Mouse (Mus musculus) neural tube, embryonic 11.5 days (tissue): Measurements from ENCODE around the gene Cd36. TPM values are rescaled to one million over a fixed set of nuclear protein-coding genes. Genes with fewer than 3 reads are reported as not detected.
"Not testable (repeated sequence)": the region's sequence is repeated elsewhere in the genome, so short reads cannot be mapped to it uniquely, and the experiment has no call there.

Experiments used
- ATAC-seq: fragments of 200-750 bp; cut with Nextera tagmentation; 2 replicates; pipeline ENCODE4 v1.8.0; 2017; ENCODE audit warnings: moderate number of reproducible peaks, mild to moderate bottlenecking, moderate TSS enrichment, moderate library complexity; ENCODE audit not compliant: insufficient read depth, low FRiP score, low TSS enrichment
- DNase-seq: peaks from one replicate; pipeline ENCODE4 v3.0.0-alpha.2; 2015; ENCODE audit warnings: low spot score
- H3K27ac ChIP-seq: fragments of 300-500 bp; sonication (generic); 2 replicates; pipeline ENCODE4 v1.5.1; 2014; ENCODE audit warnings: low read depth, mild to moderate bottlenecking, low read length
- H3K27me3 ChIP-seq: fragments of 300-500 bp; sonication (generic); 2 replicates; pipeline ENCODE4 v1.6.1; 2014; ENCODE audit warnings: mild to moderate bottlenecking, low read length, mixed read lengths; ENCODE audit not compliant: control insufficient read depth, insufficient read depth
- H3K36me3 ChIP-seq: fragments of 300-500 bp; sonication (generic); 2 replicates; pipeline ENCODE4 v1.6.1; 2014; ENCODE audit warnings: mild to moderate bottlenecking, low read length, moderate library complexity, mixed read lengths; ENCODE audit not compliant: control insufficient read depth, insufficient read depth
- H3K4me1 ChIP-seq: fragments of 300-500 bp; sonication (generic); 2 replicates; pipeline ENCODE4 v1.6.1; 2014; ENCODE audit warnings: low read length, mixed read lengths; ENCODE audit not compliant: control insufficient read depth, insufficient read depth
- H3K4me2 ChIP-seq: fragments of 300-500 bp; sonication (generic); 2 replicates; pipeline ENCODE4 v1.6.1; 2014; ENCODE audit warnings: low read depth, mild to moderate bottlenecking, moderate library complexity
- H3K4me3 ChIP-seq: fragments of 300-500 bp; sonication (generic); 2 replicates; pipeline ENCODE4 v1.5.1; 2014; ENCODE audit warnings: low read depth, low read length
- H3K9ac ChIP-seq: fragments of 300-500 bp; sonication (generic); 2 replicates; pipeline ENCODE4 v1.6.1; 2014; ENCODE audit warnings: mild to moderate bottlenecking, low read length
- H3K9me3 ChIP-seq: fragments of 300-500 bp; sonication (generic); 2 replicates; pipeline ENCODE4 v1.6.1; 2016; ENCODE audit warnings: low read length; ENCODE audit not compliant: control insufficient read depth
- WGBS: fragments of 180-500 bp; shearing (Covaris S2); extraction: QIAGEN DNeasy Blood & Tissue Kit; methylation state at CpG from one replicate; pipeline ENCODE4 v1.1.7; 2014; 5-methylcytosine and 5-hydroxymethylcytosine counted together
- polyA plus RNA-seq: library from polyadenylated mRNA; unstranded; fragments of >200 nt; fragmentation: Nextera tagmentation; extraction: Ambion mirVana; gene quantifications from 2 replicates; pipeline ENCODE4 v1.2.1, GENCODE M21; 2014

Cd36 gene
- polyA plus RNA-seq, 1 experiment from 2014 or later = 2.4 TPM

- ATAC-seq = no peak
Measured at GRCm38 (mm10) chr5:17898948-17899347, 10.3 kb upstream of the Cd36 start.

GRCm38 (mm10) chr5:17897641-17898040 is 9.0 kb upstream of the Cd36 start:
- H3K9ac ChIP-seq, H3K27me3 ChIP-seq, H3K4me2 ChIP-seq, H3K4me3 ChIP-seq, DNase-seq, H3K36me3 ChIP-seq, H3K4me1 ChIP-seq, ATAC-seq, H3K27ac ChIP-seq, H3K9me3 ChIP-seq: not testable (repeated sequence)
- WGBS = 94% methylated on average over 5 of the region's 5 CpGs

More at GRCm38 (mm10) chr5:17898948-17899347, 10.3 kb upstream of the Cd36 start:
- Histone ChIP-seq H3K4me1 (no peaks in the 10 kb centered on the region), H3K4me3 (no peak overlapping the region), H3K27ac (no peak overlapping the region), H3K4me2 (no peak overlapping the region), H3K9ac (no peak overlapping the region), H3K27me3 (no peaks in the 10 kb centered on the region), H3K36me3 (no peaks in the 10 kb centered on the region), H3K9me3 (no peaks in the 10 kb centered on the region)
- DNase-seq = no peak
- WGBS = 75% methylated on average over 3 of the region's 3 CpGs

- Histone ChIP-seq H3K9ac (no peak overlapping the region), H3K4me2 (no peak overlapping the region), H3K4me1 (no peaks in the 10 kb centered on the region), H3K9me3 (no peaks in the 10 kb centered on the region), H3K27me3 (no peaks in the 10 kb centered on the region), H3K36me3 (no peaks in the 10 kb centered on the region), H3K4me3 (no peak overlapping the region), H3K27ac (no peak overlapping the region)
- DNase-seq (no peak), ATAC-seq (no peak)
- 60% methylated on average over 2 of the region's 2 CpGs for WGBS
Measured at GRCm38 (mm10) chr5:17893577-17894172, 5.1 kb upstream of the Cd36 start.

- no peak overlapping the region for H3K9ac ChIP-seq
- H3K27ac ChIP-seq = no peak overlapping the region
- H3K4me1 ChIP-seq = no peaks in the 10 kb centered on the region
- H3K4me3 ChIP-seq = no peak overlapping the region
- H3K36me3 ChIP-seq = no peaks in the 10 kb centered on the region
- ATAC-seq (no peak), DNase-seq (no peak)
- 85% methylated on average over 1 of the region's 1 CpGs for WGBS
- no peak overlapping the region for H3K4me2 ChIP-seq
- no peaks in the 10 kb centered on the region for H3K27me3 ChIP-seq
- no peaks in the 10 kb centered on the region for H3K9me3 ChIP-seq
Measured at GRCm38 (mm10) chr5:17889291-17889690, 690 bp upstream of the Cd36 start.

GRCm38 (mm10) chr5:17886377-17886776 is 2.2 kb downstream of the Cd36 start:
- Histone ChIP-seq H3K4me2 (no peak overlapping the region), H3K4me3 (no peak overlapping the region), H3K27me3 (no peaks in the 10 kb centered on the region), H3K9ac (no peak overlapping the region), H3K9me3 (no peaks in the 10 kb centered on the region), H3K36me3 (no peaks in the 10 kb centered on the region), H3K4me1 (no peaks in the 10 kb centered on the region), H3K27ac (no peak overlapping the region)
- DNase-seq (no peak), ATAC-seq (no peak)
- WGBS = 91% methylated on average over 3 of the region's 3 CpGs

GRCm38 (mm10) chr5:17883357-17883875 is 5.2 kb downstream of the Cd36 start:
- H3K27ac ChIP-seq = no peak overlapping the region
- DNase-seq = no peak
- H3K9ac ChIP-seq = no peak overlapping the region
- no peaks in the 10 kb centered on the region for H3K27me3 ChIP-seq
- WGBS = 84% methylated on average over 3 of the region's 3 CpGs
- no peak overlapping the region for H3K4me2 ChIP-seq
- H3K4me1 ChIP-seq = no peaks in the 10 kb centered on the region
- ATAC-seq = no peak
- no peaks in the 10 kb centered on the region for H3K9me3 ChIP-seq
- H3K36me3 ChIP-seq = no peaks in the 10 kb centered on the region
- no peak overlapping the region for H3K4me3 ChIP-seq

- DNase-seq (no peak), ATAC-seq (no peak)
- no peaks in the 10 kb centered on the region for H3K36me3 ChIP-seq
- no peak overlapping the region for H3K4me2 ChIP-seq
- H3K4me3 ChIP-seq = no peak overlapping the region
- no peaks in the 10 kb centered on the region for H3K9me3 ChIP-seq
- H3K9ac ChIP-seq = no peak overlapping the region
- H3K27ac ChIP-seq = no peak overlapping the region
- H3K4me1 ChIP-seq = no peaks in the 10 kb centered on the region
- WGBS = 86% methylated on average over 2 of the region's 2 CpGs
- no peaks in the 10 kb centered on the region for H3K27me3 ChIP-seq
Measured at GRCm38 (mm10) chr5:17881542-17881896, 7.1 kb downstream of the Cd36 start.

- Histone ChIP-seq H3K4me2 (no peak overlapping the region), H3K4me3 (no peak overlapping the region), H3K9ac (no peak overlapping the region), H3K27me3 (no peaks in the 10 kb centered on the region), H3K36me3 (no peaks in the 10 kb centered on the region), H3K4me1 (no peaks in the 10 kb centered on the region), H3K27ac (no peak overlapping the region), H3K9me3 (no peaks in the 10 kb centered on the region)
- 81% methylated on average over 4 of the region's 4 CpGs for WGBS
- ATAC-seq (no peak), DNase-seq (no peak)
Measured at GRCm38 (mm10) chr5:17880799-17881541, 7.6 kb downstream of the Cd36 start.

- H3K4me1 ChIP-seq = no peaks in the 10 kb centered on the region
- H3K27ac ChIP-seq = no peak overlapping the region
- H3K27me3 ChIP-seq = no peaks in the 10 kb centered on the region
- ATAC-seq (no peak), DNase-seq (no peak)
- H3K4me3 ChIP-seq = no peak overlapping the region
- 71% methylated on average over 1 of the region's 1 CpGs for WGBS
- H3K9ac ChIP-seq = no peak overlapping the region
- H3K9me3 ChIP-seq = no peaks in the 10 kb centered on the region
- H3K36me3 ChIP-seq = no peaks in the 10 kb centered on the region
- H3K4me2 ChIP-seq = no peak overlapping the region
Measured at GRCm38 (mm10) chr5:17879924-17880323, 8.7 kb downstream of the Cd36 start.
